Mouse (Mus musculus): ENCODE measurements at regions not wholly inside any gene's neighbourhood (a gene's known extent, or its start where the extent isn't known, plus 50 kb on each side); places are given as distances from the start of the nearest gene placed in this dataset.

- intact Hi-C loops (cut with DNase I): no loop called here
Measured at GRCm38 (mm10) chr8:8231308-8231985, 429.6 kb downstream of the Efnb2 start.

GRCm38 (mm10) chr8:8225994-8226393, 435.0 kb downstream of the Efnb2 start:
- intact Hi-C loops (cut with DNase I): loop anchor here (10.0 kb wide), 1 partner anchor 769 kb away; no protein-coding TSS in a partner anchor
- no peak for DNase-seq

More at GRCm38 (mm10) chr8:8231308-8231985, 429.6 kb downstream of the Efnb2 start:
- DNase-seq: no peak

GRCm38 (mm10) chr8:8225175-8225830, 435.7 kb downstream of the Efnb2 start:
- DNase-seq: peak in 1 of 2 experiments; percentile 8
- intact Hi-C loops (cut with DNase I): loop anchor here (10.0 kb wide), 1 partner anchor 769 kb away; no protein-coding TSS in a partner anchor

- intact Hi-C loops (cut with DNase I): loop anchor here (10.0 kb wide), 1 partner anchor 774 kb away; no protein-coding TSS in a partner anchor
- DNase-seq: no peak
Measured at GRCm38 (mm10) chr8:8220395-8221031, 440.5 kb downstream of the Efnb2 start.

GRCm38 (mm10) chr8:8219701-8220394, 441.2 kb downstream of the Efnb2 start:
- DNase-seq: no peak
- intact Hi-C loops (cut with DNase I): loop anchor here (10.0 kb wide), 1 partner anchor 775 kb away; no protein-coding TSS in a partner anchor

GRCm38 (mm10) chr8:8193036-8193435, 468.0 kb downstream of the Efnb2 start:
- DNase-seq: no peak
- intact Hi-C loops (cut with DNase I): no loop called here

- intact Hi-C loops (cut with DNase I): no loop called here
- no peak for DNase-seq
Measured at GRCm38 (mm10) chr8:8186046-8186445, 475.0 kb downstream of the Efnb2 start.

- intact Hi-C loops (cut with DNase I): no loop called here
- no peak for DNase-seq
Measured at GRCm38 (mm10) chr8:8183233-8183622, 477.8 kb downstream of the Efnb2 start.

GRCm38 (mm10) chr8:8182616-8183232, 478.3 kb downstream of the Efnb2 start:
- no peak for DNase-seq
- intact Hi-C loops (cut with DNase I): no loop called here

- intact Hi-C loops (cut with DNase I): no loop called here
- no peak for DNase-seq
Measured at GRCm38 (mm10) chr8:8182108-8182507, 478.9 kb downstream of the Efnb2 start.

- intact Hi-C loops (cut with DNase I): no loop called here
- DNase-seq: no peak
Measured at GRCm38 (mm10) chr8:8174286-8174685, 486.8 kb downstream of the Efnb2 start.

- no peak for DNase-seq
- intact Hi-C loops (cut with DNase I): no loop called here
Measured at GRCm38 (mm10) chr8:8168674-8169073, 492.4 kb downstream of the Efnb2 start.

- DNase-seq: no peak
- intact Hi-C loops (cut with DNase I): no loop called here
Measured at GRCm38 (mm10) chr8:8168250-8168649, 492.8 kb downstream of the Efnb2 start.

GRCm38 (mm10) chr8:8147527-8147926, 513.5 kb downstream of the Efnb2 start:
- intact Hi-C loops (cut with DNase I): no loop called here

GRCm38 (mm10) chr8:8142933-8143495, 518.0 kb downstream of the Efnb2 start:
- intact Hi-C loops (cut with DNase I): no loop called here
- no peak for DNase-seq

More at GRCm38 (mm10) chr8:8147527-8147926, 513.5 kb downstream of the Efnb2 start:
- DNase-seq: no peak

GRCm38 (mm10) chr8:8142461-8142860, 518.6 kb downstream of the Efnb2 start:
- no peak for DNase-seq
- intact Hi-C loops (cut with DNase I): no loop called here

- no peak for DNase-seq
- intact Hi-C loops (cut with DNase I): loop anchor here (10.0 kb wide), 1 partner anchor 145 kb away; no protein-coding TSS in a partner anchor
Measured at GRCm38 (mm10) chr8:8139720-8140119, 521.3 kb downstream of the Efnb2 start.

GRCm38 (mm10) chr8:8133001-8133785, 527.8 kb downstream of the Efnb2 start:
- intact Hi-C loops (cut with DNase I): loop anchor here (10.0 kb wide), 1 partner anchor 152 kb away; no protein-coding TSS in a partner anchor
- DNase-seq: no peak

- no peak for DNase-seq
- intact Hi-C loops (cut with DNase I): loop anchor here (10.0 kb wide), 1 partner anchor 153 kb away; no protein-coding TSS in a partner anchor
Measured at GRCm38 (mm10) chr8:8131961-8132376, 529.1 kb downstream of the Efnb2 start.

Measured in gastrocnemius, postnatal 36 days (tissue).